Mouse (Mus musculus) Patski (cell line): ENCODE results near the gene Mphosph9. TPM values are rescaled to one million over a fixed set of nuclear protein-coding genes. Genes with fewer than 3 reads are reported as not detected.
"Not testable (repeated sequence)": the region's sequence is repeated elsewhere in the genome, so short reads cannot be mapped to it uniquely, and the experiment has no call there.

Experiments used
- ATAC-seq: fragments of 100-300 bp; one replicate; pipeline ENCODE4 v1.8.0; 2021
- CTCF ChIA-PET: fragments of 350-600 bp; sonication (Branson Sonifier 250); formaldehyde crosslinking; loops from one replicate; lab custom pipeline; 2022; ENCODE audit warnings: inconsistent platforms; lab: Charles Lee
- POLR2A ChIA-PET: fragments of 350-600 bp; sonication (Branson Sonifier 250); formaldehyde crosslinking; loops from one replicate; lab custom pipeline; 2022; ENCODE audit warnings: antibody characterized with exemption, inconsistent platforms; lab: Charles Lee
- DNase-seq: peaks from one replicate; pipeline ENCODE4 v3.0.0-alpha.2; 2011; ENCODE audit warnings: low read depth, low spot score
- H3K27me3 ChIP-seq: fragments of 371-371 bp; one replicate; pipeline ENCODE4 v1.5.1; 2021
- CTCF ChIP-seq: fragments of 100-300 bp; IDR thresholded peaks from one replicate; pipeline ENCODE4 v1.5.1; 2021
- in situ Hi-C: fragments of 300-500 bp; cut with MboI; formaldehyde crosslinking; loops from 3 replicates; pipeline ENCODE4 v1.11.1; 2018; ENCODE audit warnings: low pct_unique_long_range_greater_than_20kb, mixed read lengths
- polyA plus RNA-seq: library from polyadenylated mRNA; unstranded; gene quantifications from one replicate; pipeline ENCODE4 v1.2.3, GENCODE M21; 2021

The Mphosph9 gene
- polyA plus RNA-seq, 1 experiment from 2014 or later = 14.0 TPM

DNA sequence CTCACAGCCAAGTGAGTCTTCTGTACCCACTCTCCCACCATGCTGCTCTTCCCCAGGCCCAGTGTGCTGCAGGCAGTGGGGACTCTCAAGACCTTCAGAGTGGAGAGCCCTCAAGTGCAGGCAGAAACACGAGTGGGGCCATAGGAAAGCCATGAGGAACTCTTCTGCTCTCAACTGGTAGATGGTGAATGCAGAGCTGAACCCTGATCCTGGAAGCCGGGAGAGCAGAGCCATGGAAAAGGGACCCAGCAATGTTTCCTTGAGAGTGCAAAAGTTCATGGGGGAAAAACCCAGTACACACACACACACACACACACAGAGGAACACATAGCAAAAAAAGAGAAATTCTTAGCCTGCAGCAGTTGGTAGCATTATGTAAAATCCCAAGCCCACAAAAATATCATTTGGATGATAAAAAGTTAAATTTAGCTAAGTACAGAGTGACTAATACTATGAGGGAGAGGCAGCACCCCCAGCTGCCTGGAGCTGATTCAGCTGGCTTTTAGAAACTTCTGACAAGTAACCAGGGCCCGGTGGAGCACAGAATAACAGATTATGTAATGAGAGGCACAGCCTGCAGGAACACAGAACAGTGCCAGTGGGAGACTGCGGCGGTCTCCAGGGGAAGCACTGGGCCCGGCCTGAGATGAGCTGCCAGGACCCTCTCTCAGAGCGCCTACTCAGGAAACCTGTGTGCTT, 106.6 kb downstream of the Mphosph9 start:
- peak; percentile 73 for ATAC-seq
- CTCF ChIA-PET = interaction anchor here (0.7 to 2.8 kb wide), 3 partner anchors 11 to 25 kb away, joined by 3 to 5 read pairs (median 3); no protein-coding TSS in a partner anchor
- no peaks in the 10 kb centered on the region for H3K27me3 ChIP-seq
- POLR2A ChIA-PET = interaction anchor here (0.6 to 1.2 kb wide), 2 partner anchors 12 to 55 kb away, joined by 3 to 4 read pairs; no protein-coding TSS in a partner anchor
- no peak for TF ChIP-seq CTCF
- DNase-seq = peak; percentile 91
- in situ Hi-C loops = no loop called here

DNA sequence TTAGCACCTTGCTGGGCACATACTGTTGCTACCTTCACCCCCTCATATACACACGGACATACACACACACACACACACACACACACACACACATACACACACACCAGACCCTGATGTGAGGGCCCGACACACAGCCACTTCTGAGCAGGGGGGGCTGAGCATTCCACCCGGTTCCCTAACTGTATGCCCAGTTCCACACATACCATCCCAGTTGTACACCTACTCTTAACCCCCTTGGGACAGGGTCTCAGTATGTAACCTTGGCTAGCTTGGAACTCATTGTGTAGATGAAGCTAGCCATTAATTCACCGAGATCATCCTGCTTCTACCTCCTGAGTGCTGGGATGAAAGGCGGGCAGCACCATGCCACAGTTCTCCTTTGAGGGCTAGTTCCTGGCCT, 107.2 kb downstream of the Mphosph9 start:
- ChIA-PET CTCF (interaction anchor here (1.4 kb wide), 1 partner anchor 10 kb away, joined by 3 read pairs; no protein-coding TSS in a partner anchor), POLR2A (interaction anchor here (0.6 to 1.2 kb wide), 2 partner anchors 11 to 15 kb away, joined by 3 read pairs; no protein-coding TSS in a partner anchor)
- DNase-seq (no peak), ATAC-seq (no peak)
- H3K27me3 ChIP-seq = no peaks in the 10 kb centered on the region
- in situ Hi-C loops = no loop called here
- no peak for TF ChIP-seq CTCF

DNA sequence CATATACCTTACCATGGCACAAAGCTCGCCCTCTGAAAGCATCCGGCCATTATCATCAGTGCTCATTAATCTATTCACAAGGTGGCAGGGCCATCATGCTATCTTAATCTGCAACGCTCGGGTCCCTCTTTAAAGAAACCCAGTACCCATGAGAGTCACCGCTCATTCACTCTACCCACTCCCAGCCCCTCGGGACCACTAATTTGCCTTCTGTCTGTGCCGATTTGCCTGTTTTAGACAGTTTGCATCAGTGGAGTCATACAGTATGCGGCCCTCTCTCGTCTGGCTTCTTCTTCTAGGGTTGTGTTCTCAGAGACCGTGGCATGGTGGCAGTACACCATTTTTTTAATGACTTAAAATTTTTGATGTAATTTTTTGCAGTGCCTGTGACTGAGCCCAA, 108.3 kb downstream of the Mphosph9 start:
- ATAC-seq (no peak), DNase-seq (no peak)
- ChIA-PET POLR2A (no interaction called here), CTCF (interaction anchor here (1.3 to 1.4 kb wide), 2 partner anchors 11 to 16 kb away, joined by 3 to 4 read pairs; no protein-coding TSS in a partner anchor)
- H3K27me3 ChIP-seq = no peaks in the 10 kb centered on the region
- in situ Hi-C loops = no loop called here
- no peak for TF ChIP-seq CTCF

- in situ Hi-C loops = no loop called here
Measured at GRCm38 (mm10) chr5:124218986-124219385, 108.8 kb downstream of the Mphosph9 start.

GRCm38 (mm10) chr5:124217566-124218249, 110.1 kb downstream of the Mphosph9 start:
- POLR2A ChIA-PET = no interaction called here
- no peak for ATAC-seq

More at GRCm38 (mm10) chr5:124218986-124219385, 108.8 kb downstream of the Mphosph9 start:
- ChIA-PET POLR2A (no interaction called here), CTCF (interaction anchor here (1.3 to 1.4 kb wide), 2 partner anchors 12 to 16 kb away, joined by 3 to 4 read pairs; no protein-coding TSS in a partner anchor)
- TF ChIP-seq CTCF = no peak
- DNase-seq (no peak), ATAC-seq (no peak)
- H3K27me3 ChIP-seq = no peaks in the 10 kb centered on the region

GRCm38 (mm10) chr5:124217092-124217491, 110.7 kb downstream of the Mphosph9 start:
- H3K27me3 ChIP-seq, DNase-seq, in situ Hi-C loops, ATAC-seq, POLR2A ChIA-PET: not testable (repeated sequence)
- CTCF ChIA-PET = interaction anchor here (1.3 to 1.4 kb wide), 2 partner anchors 13 to 54 kb away, joined by 3 to 4 read pairs; no protein-coding TSS in a partner anchor

More at GRCm38 (mm10) chr5:124217566-124218249, 110.1 kb downstream of the Mphosph9 start:
- H3K27me3 ChIP-seq = no peaks in the 10 kb centered on the region
- no peak for DNase-seq
- CTCF ChIA-PET = interaction anchor here (1.3 to 1.4 kb wide), 3 partner anchors 14 to 55 kb away, joined by 3 to 4 read pairs (median 4); no protein-coding TSS in a partner anchor
- no peak for TF ChIP-seq CTCF
- in situ Hi-C loops = no loop called here

DNA sequence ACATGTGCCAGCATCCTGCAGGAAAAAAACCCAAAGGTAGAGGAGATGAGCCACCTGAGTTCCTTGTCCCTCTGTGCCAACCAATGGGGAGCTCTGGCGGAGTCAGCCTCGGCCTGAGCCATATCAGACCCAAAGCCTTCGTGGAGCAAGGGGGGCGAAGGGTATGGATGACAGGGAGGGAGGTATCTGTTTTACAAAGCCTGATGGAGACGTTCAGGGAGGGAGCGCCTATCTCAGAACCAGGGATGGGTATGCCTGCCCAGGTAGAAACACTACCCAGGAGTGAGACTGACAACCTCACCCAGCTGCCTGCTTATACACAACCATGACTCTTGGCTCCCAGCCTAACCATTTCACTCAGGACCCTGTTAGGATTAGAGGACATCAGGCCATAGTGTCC, 111.4 kb downstream of the Mphosph9 start:
- DNase-seq (no peak), ATAC-seq (no peak)
- CTCF ChIA-PET = interaction anchor here (1.4 kb wide), 1 partner anchor 12 kb away, joined by 4 read pairs; no protein-coding TSS in a partner anchor
- no peak for TF ChIP-seq CTCF
- no peaks in the 10 kb centered on the region for H3K27me3 ChIP-seq
- in situ Hi-C loops = no loop called here
- POLR2A ChIA-PET = no interaction called here

- no peak for TF ChIP-seq CTCF
- in situ Hi-C loops = no loop called here
- ChIA-PET POLR2A (interaction anchor here (0.7 kb wide), 1 partner anchor 15 kb away, joined by 3 read pairs; no protein-coding TSS in a partner anchor), CTCF (no interaction called here)
- H3K27me3 ChIP-seq = no peaks in the 10 kb centered on the region
- ATAC-seq = no peak
- no peak for DNase-seq
Measured at GRCm38 (mm10) chr5:124215647-124216046, 112.1 kb downstream of the Mphosph9 start.

DNA sequence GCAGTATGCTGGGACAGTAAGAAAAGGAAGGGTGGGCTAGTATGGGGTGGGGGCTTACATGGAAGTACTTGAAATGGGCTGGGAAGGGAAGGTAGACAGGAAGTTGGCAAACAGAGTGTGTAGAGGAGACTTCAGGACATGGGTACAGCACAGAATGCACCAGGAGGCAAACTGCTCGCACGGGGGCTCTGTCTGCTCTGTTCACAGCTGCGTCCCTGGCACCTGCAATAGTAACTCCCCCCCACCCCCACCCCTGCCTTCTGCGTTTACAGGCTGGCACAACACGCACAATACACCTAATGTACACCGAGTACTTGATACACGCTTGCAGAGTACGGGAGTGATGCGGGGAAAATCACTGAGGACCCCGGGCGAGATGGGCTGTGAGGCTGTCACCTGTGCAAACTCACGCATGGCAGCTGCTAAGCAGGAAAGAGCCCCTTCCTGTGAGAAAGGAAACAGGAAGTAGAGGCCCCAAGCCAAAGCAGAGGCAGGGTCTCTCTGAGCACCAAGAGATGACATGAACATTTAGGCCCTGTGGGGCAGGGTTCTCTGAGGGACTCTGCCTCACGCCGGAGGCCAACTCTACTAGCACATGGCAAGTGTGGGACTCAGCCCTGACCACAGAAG, 113.1 kb downstream of the Mphosph9 start:
- no peak for DNase-seq
- no peak for TF ChIP-seq CTCF
- H3K27me3 ChIP-seq = no peaks in the 10 kb centered on the region
- in situ Hi-C loops = no loop called here
- ChIA-PET CTCF (no interaction called here), POLR2A (interaction anchor here (0.7 kb wide), 1 partner anchor 22 kb away, joined by 6 read pairs; no protein-coding TSS in a partner anchor)
- ATAC-seq = no peak
